Mouse (Mus musculus): ENCODE data around the gene Snph.

DNA sequence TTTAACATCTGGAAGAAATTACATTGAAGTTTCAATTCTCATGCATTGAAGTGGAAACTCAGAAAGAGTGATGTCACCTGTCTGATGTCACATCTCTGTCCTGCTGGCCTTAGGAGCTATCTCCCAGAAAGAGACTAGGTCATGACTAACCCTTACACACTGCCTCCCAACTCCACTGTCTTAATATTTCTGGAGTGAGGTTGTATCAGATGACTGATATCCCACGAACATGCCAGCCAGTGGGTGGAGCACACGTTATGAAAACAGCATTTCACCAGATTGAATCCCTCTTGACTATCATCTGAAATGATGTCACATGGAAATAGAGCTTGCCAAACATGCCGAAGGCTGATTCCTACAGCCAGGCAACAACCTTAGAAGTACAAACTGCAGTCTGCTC lies 67.4 kb downstream of the Snph start:
- TF ChIP-seq POLR2A (IDR thresholded peaks at IDR 0.05; ENCODE audit: low read depth, low read length) (no peak), CTCF (conservative IDR thresholded peaks at IDR 0.05; ENCODE audit: insufficient read depth, insufficient read length, low read depth, low read length) (no peak)

Measured in kidney, adult 2 months (tissue).